Mouse (Mus musculus): ENCODE results near the gene Svop. TPM values are rescaled to one million over a fixed set of nuclear protein-coding genes. Genes with fewer than 3 reads are reported as not detected.

Svop gene
- total RNA-seq, 2 experiments from 2014 or later: not detected

- ATAC-seq (replicated peaks; ENCODE audit: low FRiP score, poor library complexity, severe bottlenecking): no peak
Measured at GRCm38 (mm10) chr5:114048731-114049308, 42.5 kb downstream of the Svop start.

GRCm38 (mm10) chr5:114047182-114047581 is 44.2 kb downstream of the Svop start:
- no peak for ATAC-seq (replicated peaks; ENCODE audit: low FRiP score, poor library complexity, severe bottlenecking)

- ATAC-seq (replicated peaks; ENCODE audit: low FRiP score, poor library complexity, severe bottlenecking): no peak
Measured at GRCm38 (mm10) chr5:114046604-114047003, 44.8 kb downstream of the Svop start.

- ATAC-seq (replicated peaks; ENCODE audit: low FRiP score, poor library complexity, severe bottlenecking): no peak
Measured at GRCm38 (mm10) chr5:114046151-114046550, 45.2 kb downstream of the Svop start.

GRCm38 (mm10) chr5:114045134-114045533 is 46.2 kb downstream of the Svop start:
- ATAC-seq (replicated peaks; ENCODE audit: low FRiP score, poor library complexity, severe bottlenecking): no peak

GRCm38 (mm10) chr5:114043800-114044199 is 47.6 kb downstream of the Svop start:
- ATAC-seq (replicated peaks; ENCODE audit: low FRiP score, poor library complexity, severe bottlenecking): no peak

GRCm38 (mm10) chr5:114041327-114041930 is 49.9 kb downstream of the Svop start:
- no peak for ATAC-seq (replicated peaks; ENCODE audit: low FRiP score, poor library complexity, severe bottlenecking)

- no peak for ATAC-seq (replicated peaks; ENCODE audit: low FRiP score, poor library complexity, severe bottlenecking)
Measured at GRCm38 (mm10) chr5:114040911-114041310, 50.5 kb downstream of the Svop start.

- ATAC-seq (replicated peaks; ENCODE audit: low FRiP score, poor library complexity, severe bottlenecking): no peak
Measured at GRCm38 (mm10) chr5:114040508-114040907, 50.9 kb downstream of the Svop start.

GRCm38 (mm10) chr5:114035111-114035510 is 56.3 kb downstream of the Svop start:
- no peak for ATAC-seq (replicated peaks; ENCODE audit: low FRiP score, poor library complexity, severe bottlenecking)

- no peak for ATAC-seq (replicated peaks; ENCODE audit: low FRiP score, poor library complexity, severe bottlenecking)
Measured at GRCm38 (mm10) chr5:114034393-114034792, 57.0 kb downstream of the Svop start.

GRCm38 (mm10) chr5:114032161-114032763 is 59.1 kb downstream of the Svop start:
- no peak for ATAC-seq (replicated peaks; ENCODE audit: low FRiP score, poor library complexity, severe bottlenecking)

- ATAC-seq (replicated peaks; ENCODE audit: low FRiP score, poor library complexity, severe bottlenecking): no peak
Measured at GRCm38 (mm10) chr5:114030652-114031051, 60.7 kb downstream of the Svop start.

GRCm38 (mm10) chr5:114028111-114028510 is 63.3 kb downstream of the Svop start:
- no peak for ATAC-seq (replicated peaks; ENCODE audit: low FRiP score, poor library complexity, severe bottlenecking)

- ATAC-seq (replicated peaks; ENCODE audit: low FRiP score, poor library complexity, severe bottlenecking): no peak
Measured at GRCm38 (mm10) chr5:114027217-114027944, 64.0 kb downstream of the Svop start.

GRCm38 (mm10) chr5:114024885-114025284 is 66.5 kb downstream of the Svop start:
- no peak for ATAC-seq (replicated peaks; ENCODE audit: low FRiP score, poor library complexity, severe bottlenecking)

- no peak for ATAC-seq (replicated peaks; ENCODE audit: low FRiP score, poor library complexity, severe bottlenecking)
Measured at GRCm38 (mm10) chr5:114024390-114024789, 67.0 kb downstream of the Svop start.

GRCm38 (mm10) chr5:114015121-114015520 is 76.2 kb downstream of the Svop start:
- ATAC-seq (replicated peaks; ENCODE audit: low FRiP score, poor library complexity, severe bottlenecking): no peak

GRCm38 (mm10) chr5:114009049-114009448 is 82.3 kb downstream of the Svop start:
- no peak for ATAC-seq (replicated peaks; ENCODE audit: low FRiP score, poor library complexity, severe bottlenecking)

- no peak for ATAC-seq (replicated peaks; ENCODE audit: low FRiP score, poor library complexity, severe bottlenecking)
Measured at GRCm38 (mm10) chr5:114007753-114008453, 83.5 kb downstream of the Svop start.
